Mouse (Mus musculus) CH12.LX (cell line): ENCODE results near the gene 1700001C02Rik. TPM values are rescaled to one million over a fixed set of nuclear protein-coding genes. Genes with fewer than 3 reads are reported as not detected.

Source experiments
- DNase-seq: peaks from one replicate; pipeline ENCODE4 v3.0.0-alpha.2; 2013; ENCODE audit errors: extremely low read depth
- H3K27ac ChIP-seq: 2 replicates; pipeline ENCODE4 v1.5.1; 2012; ENCODE audit warnings: low read depth, mild to moderate bottlenecking, control low read depth, moderate library complexity; ENCODE audit not compliant: insufficient read depth
- H3K27me3 ChIP-seq: replicated peaks from 2 replicates; pipeline ENCODE3; 2012; ENCODE audit warnings: inconsistent platforms
- H3K36me3 ChIP-seq, 2 experiments: replicated peaks in 1 of 2; 2 replicates each; pipeline versions ENCODE3 to v1.6.1; 2012; ENCODE audit warnings: inconsistent platforms in 1 of 2, low read length in 1 of 2, mild to moderate bottlenecking in 1 of 2, mixed read lengths in 1 of 2, moderate library complexity in 1 of 2; ENCODE audit not compliant: control insufficient read depth in 1 of 2, insufficient read depth in 1 of 2
- H3K4me1 ChIP-seq, 2 experiments: 2 replicates each; pipeline ENCODE4 v1.6.1; 2012; ENCODE audit warnings: inconsistent platforms in 1 of 2, moderate library complexity in 1 of 2; ENCODE audit not compliant: insufficient read depth in 2 of 2, control insufficient read depth in 1 of 2
- H3K4me2 ChIP-seq: 2 replicates; pipeline ENCODE4 v1.6.1; 2012; ENCODE audit warnings: low read depth, mild to moderate bottlenecking, control low read depth; ENCODE audit not compliant: poor library complexity, insufficient read depth, severe bottlenecking
- H3K4me3 ChIP-seq, 3 experiments: fragments of 150-350 bp in 1 of 3; sonication (generic) in 1 of 3; replicated peaks in 1 of 3; 2 replicates each; pipeline versions ENCODE3 to v1.5.1; 2011 to 2012; ENCODE audit warnings: low read depth in 2 of 3, low read length in 2 of 3, mild to moderate bottlenecking in 2 of 3, moderate library complexity in 2 of 3, control low read depth in 1 of 3, improper control_type of control experiment in 1 of 3, inconsistent platforms in 1 of 3, mixed read lengths in 1 of 3; ENCODE audit not compliant: poor library complexity in 1 of 3
- H3K79me2 ChIP-seq: replicated peaks from 2 replicates; pipeline ENCODE4 v1.6.1; 2012; ENCODE audit warnings: mild to moderate bottlenecking, moderate library complexity; ENCODE audit not compliant: control insufficient read depth, poor library complexity, insufficient read depth, severe bottlenecking; ENCODE audit errors: extremely low read depth
- H3K9ac ChIP-seq: 2 replicates; pipeline ENCODE4 v1.6.1; 2012; ENCODE audit warnings: low read depth, mild to moderate bottlenecking, control low read depth, moderate library complexity; ENCODE audit not compliant: insufficient read depth
- H3K9me3 ChIP-seq: replicated peaks from 2 replicates; pipeline ENCODE3; 2012; ENCODE audit warnings: low read length, inconsistent platforms, mixed read lengths
- CTCF ChIP-seq, 2 experiments: IDR thresholded peaks in 1 of 2; conservative IDR thresholded peaks in 1 of 2; 2 replicates each; pipeline ENCODE4 v1.5.1; 2011 to 2012; ENCODE audit warnings: low read depth in 2 of 2, low read length in 2 of 2, improper control_type of control experiment in 1 of 2, inconsistent platforms in 1 of 2, mild to moderate bottlenecking in 1 of 2, moderate library complexity in 1 of 2
- ELF1 ChIP-seq: IDR thresholded peaks from 2 replicates; pipeline ENCODE4 v1.6.1; 2014; ENCODE audit warnings: low read depth, mild to moderate bottlenecking, inconsistent platforms, low read length, improper control_type of control experiment
- ETS1 ChIP-seq: conservative IDR thresholded peaks from 2 replicates; pipeline ENCODE4 v1.6.1; 2012; ENCODE audit warnings: low read depth, mild to moderate bottlenecking, inconsistent platforms, low read length, improper control_type of control experiment, moderate library complexity
- JUN ChIP-seq: IDR thresholded peaks from 2 replicates; pipeline ENCODE4 v1.6.1; 2011; ENCODE audit warnings: low read depth, mild to moderate bottlenecking, low read length, improper control_type of control experiment, moderate library complexity; ENCODE audit not compliant: insufficient read depth
- MAFK ChIP-seq: IDR thresholded peaks from 2 replicates; pipeline ENCODE4 v1.6.1; 2011; ENCODE audit warnings: low read length, improper control_type of control experiment; ENCODE audit not compliant: insufficient replicate concordance
- MAZ ChIP-seq: IDR thresholded peaks from 2 replicates; pipeline ENCODE4 v1.6.1; 2012; ENCODE audit warnings: low read depth, mild to moderate bottlenecking, inconsistent platforms, low read length, improper control_type of control experiment, moderate library complexity
- NRF1 ChIP-seq: IDR thresholded peaks from 2 replicates; pipeline ENCODE4 v1.6.1; 2014; ENCODE audit warnings: low read depth, mild to moderate bottlenecking, inconsistent platforms, low read length, improper control_type of control experiment, moderate library complexity
- POLR2A ChIP-seq: IDR thresholded peaks from 2 replicates; pipeline ENCODE4 v1.6.1; 2011; ENCODE audit warnings: low read depth, mild to moderate bottlenecking, improper control_type of control experiment, low read length
- RAD21 ChIP-seq: IDR thresholded peaks from 2 replicates; pipeline ENCODE4 v1.6.1; 2011; ENCODE audit warnings: low read depth, mild to moderate bottlenecking, low read length, improper control_type of control experiment, moderate library complexity
- SIN3A ChIP-seq: IDR thresholded peaks from 2 replicates; pipeline ENCODE4 v1.6.1; 2012; ENCODE audit warnings: low read length, improper control_type of control experiment, inconsistent platforms
- SMC3 ChIP-seq: IDR thresholded peaks from 2 replicates; pipeline ENCODE4 v1.6.1; 2011; ENCODE audit warnings: low read depth, low read length, improper control_type of control experiment
- TBP ChIP-seq: conservative IDR thresholded peaks from 2 replicates; pipeline ENCODE4 v1.6.1; 2011; ENCODE audit warnings: low read depth, low read length, improper control_type of control experiment
- TCF12 ChIP-seq: IDR thresholded peaks from 2 replicates; pipeline ENCODE4 v1.6.1; 2014; ENCODE audit warnings: low read depth, mild to moderate bottlenecking, inconsistent platforms, low read length, improper control_type of control experiment
- USF1 ChIP-seq: IDR thresholded peaks from 2 replicates; pipeline ENCODE4 v1.6.1; 2014; ENCODE audit warnings: low read depth, mild to moderate bottlenecking, inconsistent platforms, low read length, improper control_type of control experiment
- USF2 ChIP-seq: conservative IDR thresholded peaks from 2 replicates; pipeline ENCODE4 v1.6.1; 2011; ENCODE audit warnings: low read depth, low read length, improper control_type of control experiment
- ZC3H11A ChIP-seq: IDR thresholded peaks from 2 replicates; pipeline ENCODE4 v1.6.1; 2012; ENCODE audit warnings: low read depth, mild to moderate bottlenecking, inconsistent platforms, low read length, improper control_type of control experiment
- ZKSCAN1 ChIP-seq: IDR thresholded peaks from 2 replicates; pipeline ENCODE4 v1.6.1; 2012; ENCODE audit warnings: low read depth, inconsistent platforms, low read length, improper control_type of control experiment, borderline replicate concordance
- ZNF384 ChIP-seq: IDR thresholded peaks from 2 replicates; pipeline ENCODE4 v1.6.1; 2012; ENCODE audit warnings: low read depth, low read length, improper control_type of control experiment, inconsistent platforms
- dilution Hi-C: fragments of 300-500 bp; cut with MboI; formaldehyde crosslinking; loops from 2 replicates; pipeline ENCODE4 v1.14.3; 2020; ENCODE audit warnings: low sequenced_read_pairs; ENCODE audit not compliant: extremely low pct_unique_long_range_greater_than_20kb, extremely low pct_ligation_motif_present
- in situ Hi-C: fragments of 300-500 bp; cut with MboI; formaldehyde crosslinking; loops from 3 replicates; pipeline ENCODE4 v1.14.3; 2019; ENCODE audit warnings: low sequenced_read_pairs, low pct_ligation_motif_present, low pct_unique_long_range_greater_than_20kb, mixed read lengths
- polyA plus RNA-seq: library from polyadenylated mRNA; unstranded; fragments of >175 nt; gene quantifications from 2 replicates; pipeline ENCODE4 v1.2.1, GENCODE M21; 2012; ENCODE audit warnings: low read depth; ENCODE audit not compliant: insufficient read length
- total RNA-seq, 2 experiments: library from RNA; depleted of rRNA; stranded (reverse); fragments of 300-350 nt in 1 of 2; fragments of >200 nt in 1 of 2; gene quantifications; 2 replicates each; pipeline ENCODE4 v1.2.3; 2012 to 2014

The 1700001C02Rik gene
- total and polyA plus RNA-seq, 3 experiments: not detected

GRCm38 (mm10) chr5:30524213-30524612 lies 58.4 kb downstream of the 1700001C02Rik start:
- no peak for DNase-seq
- dilution Hi-C loops: no loop called here
- Histone ChIP-seq H3K27me3 (peaks cover 17% of the 10 kb centered on the region), H3K36me3 (no peaks in the 10 kb centered on the region), H3K79me2 (no peaks in the 10 kb centered on the region), H3K4me3 (no peak overlapping the region), H3K27ac (no peak overlapping the region), H3K4me2 (no peak overlapping the region), H3K4me1 (peaks cover 0 to 17% of the 10 kb centered on the region in 2 experiments; a peak in 2 of 4 replicates), H3K9me3 (no peaks in the 10 kb centered on the region), H3K9ac (no peak overlapping the region)
- TF ChIP-seq SIN3A (no peak), CTCF (conservative IDR thresholded peaks at IDR 0.05 in 1 of 2, IDR thresholded peaks at IDR 0.05 in 1 of 2; ENCODE audit: low read depth in 2 of 2, low read length in 2 of 2) (no peak), TCF12 (no peak), ZKSCAN1 (no peak), MAFK (no peak), MAZ (no peak), NRF1 (no peak), ELF1 (no peak), ZNF384 (no peak), JUN (no peak), USF2 (no peak), USF1 (no peak)
- in situ Hi-C loops: no loop called here

GRCm38 (mm10) chr5:30525920-30526836 lies 60.3 kb downstream of the 1700001C02Rik start:
- Histone ChIP-seq H3K27ac (no peak overlapping the region), H3K36me3 (no peaks in the 10 kb centered on the region), H3K4me1 (peaks cover 0 to 17% of the 10 kb centered on the region in 2 experiments; a peak in 2 of 4 replicates), H3K27me3 (peaks cover 28% of the 10 kb centered on the region), H3K4me2 (no peak overlapping the region), H3K9ac (no peak overlapping the region), H3K9me3 (no peaks in the 10 kb centered on the region), H3K79me2 (no peaks in the 10 kb centered on the region), H3K4me3 (no peak overlapping the region)
- in situ Hi-C loops: no loop called here
- no peak for DNase-seq
- dilution Hi-C loops: loop anchor here (25.0 kb wide), 1 partner anchor 111 kb away; the partner anchor contains the start of gene Slc35f6
- TF ChIP-seq RAD21 (no peak), SMC3 (no peak), TBP (no peak), ETS1 (no peak), POLR2A (no peak), ZC3H11A (no peak)
